Mouse (Mus musculus) bone marrow, adult 2 months (tissue): ENCODE results near the gene Myo1h. TPM values are rescaled to one million over a fixed set of nuclear protein-coding genes. Genes with fewer than 3 reads are reported as not detected.

Experiments
- H3K27ac ChIP-seq: fragments of 200-500 bp; 2 replicates; pipeline ENCODE4 v1.5.1; 2012; ENCODE audit warnings: low read depth, mild to moderate bottlenecking, control low read depth, inconsistent platforms, low read length; ENCODE audit not compliant: control insufficient read depth, poor library complexity, insufficient read depth
- H3K4me1 ChIP-seq: fragments of 200-500 bp; 2 replicates; pipeline ENCODE4 v1.6.1; 2011; ENCODE audit warnings: low read length; ENCODE audit not compliant: control insufficient read depth, insufficient read depth
- H3K4me3 ChIP-seq: fragments of 200-500 bp; replicated peaks from 2 replicates; pipeline ENCODE3; 2011; ENCODE audit warnings: mild to moderate bottlenecking, low read depth, low read length, control low read depth; ENCODE audit not compliant: control insufficient read depth
- CTCF ChIP-seq: fragments of 200-500 bp; IDR thresholded peaks from 2 replicates; pipeline ENCODE4 v1.5.1; 2011; ENCODE audit warnings: low read length, control low read depth; ENCODE audit not compliant: control insufficient read depth, insufficient read depth
- POLR2A ChIP-seq: fragments of 200-500 bp; IDR thresholded peaks from 2 replicates; pipeline ENCODE4 v1.6.1; 2011; ENCODE audit warnings: low read depth, mild to moderate bottlenecking, control low read depth, low read length, borderline replicate concordance; ENCODE audit not compliant: control insufficient read depth
- WGBS: fragments of 180-500 bp; shearing (Covaris S2); methylation state at CpG from one replicate; pipeline ENCODE4 v1.1.7; 2018; 5-methylcytosine and 5-hydroxymethylcytosine counted together
- polyA plus RNA-seq: library from polyadenylated mRNA; stranded (reverse); fragments of >200 nt; gene quantifications from 2 replicates; pipeline ENCODE4 v1.2.4, GENCODE M21; 2011; ENCODE audit warnings: low replicate concordance; ENCODE audit not compliant: missing spikeins, insufficient read depth, insufficient read length

Myo1h gene
- polyA plus RNA-seq, 1 experiment, result 2.1 TPM

DNA sequence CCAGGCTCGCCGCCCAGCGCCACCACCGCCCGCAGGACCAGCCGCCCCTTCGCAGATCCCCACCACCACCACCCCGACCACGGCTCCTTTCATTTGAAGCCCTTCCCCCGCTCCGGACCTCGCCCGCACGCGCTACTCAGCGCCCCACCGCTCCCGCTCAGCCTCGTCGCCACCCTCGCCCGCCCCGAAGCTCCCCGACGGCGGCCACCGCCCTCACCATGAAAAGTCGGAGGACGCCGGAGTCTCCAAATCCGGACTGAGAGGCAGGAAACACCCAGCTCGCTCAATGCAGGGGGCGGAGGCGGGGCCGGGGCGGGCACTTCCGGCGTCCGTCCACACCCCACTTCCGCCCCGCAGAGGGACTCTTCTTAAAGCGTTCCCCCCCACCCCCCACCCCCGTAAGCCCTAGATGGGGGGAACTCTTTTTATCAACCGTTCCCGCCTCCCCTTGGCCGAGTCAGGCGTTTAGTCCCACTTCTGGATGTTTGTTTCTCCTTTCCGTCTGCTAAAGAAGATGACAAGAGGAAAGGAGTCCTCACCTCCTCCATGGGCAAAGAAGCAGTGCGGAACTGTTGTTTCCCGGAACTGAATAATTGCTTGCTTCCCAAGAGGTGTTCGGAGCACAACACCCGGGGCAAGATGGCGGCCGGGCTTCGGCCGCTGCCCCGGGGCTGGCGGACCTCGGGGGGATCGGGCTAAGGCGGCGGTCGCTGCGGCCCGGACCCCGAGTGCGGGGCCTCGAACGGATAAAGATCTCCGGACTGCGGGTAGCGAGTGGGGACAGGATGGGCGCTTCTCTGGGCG is 91.4 kb downstream of the Myo1h start, which contains the start of the genes Kctd10 and Ube3b:
Gene Kctd10, minus strand, starts transcription at position 300 of the 804 bp plus-strand sequence.
Gene Ube3b, plus strand, starts transcription at position 399 of the 804 bp plus-strand sequence.
- 1% methylated on average over 74 of the region's 74 CpGs for WGBS
- H3K4me1 ChIP-seq, result peaks cover 6% of the 10 kb centered on the region
- H3K27ac ChIP-seq, result peak within 1 kb of the TSS; percentile 94
- TF ChIP-seq POLR2A, result peak; percentile 85; the same call in 1 of the 2 replicates
- TF ChIP-seq CTCF, result no peak
- peak within 1 kb of the TSS; percentile 83 for H3K4me3 ChIP-seq

DNA sequence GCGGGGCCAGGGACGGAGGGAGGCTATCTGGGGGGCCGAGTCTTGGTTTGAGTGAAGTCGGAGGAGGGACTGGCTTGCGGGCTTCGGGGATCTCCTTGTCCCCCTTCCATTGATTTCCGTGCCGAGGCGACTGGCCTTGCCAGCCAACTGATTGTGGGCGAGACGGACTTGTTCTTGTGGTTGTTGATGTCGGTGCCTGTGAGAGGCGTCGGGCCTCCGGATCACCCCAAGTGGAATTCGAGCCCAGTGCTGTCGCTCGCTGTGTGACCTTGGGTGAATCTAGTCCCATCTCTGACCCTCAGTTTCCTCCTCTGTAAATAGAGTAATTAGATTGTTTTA is 92.0 kb downstream of the Myo1h start:
- Histone ChIP-seq H3K4me1 (peaks cover 4% of the 10 kb centered on the region), H3K4me3 (peak overlapping the region; percentile 77), H3K27ac (peak overlapping the region; percentile 78)
- no peak for TF ChIP-seq CTCF
- under 1% methylated on average over 18 of the region's 18 CpGs for WGBS

DNA sequence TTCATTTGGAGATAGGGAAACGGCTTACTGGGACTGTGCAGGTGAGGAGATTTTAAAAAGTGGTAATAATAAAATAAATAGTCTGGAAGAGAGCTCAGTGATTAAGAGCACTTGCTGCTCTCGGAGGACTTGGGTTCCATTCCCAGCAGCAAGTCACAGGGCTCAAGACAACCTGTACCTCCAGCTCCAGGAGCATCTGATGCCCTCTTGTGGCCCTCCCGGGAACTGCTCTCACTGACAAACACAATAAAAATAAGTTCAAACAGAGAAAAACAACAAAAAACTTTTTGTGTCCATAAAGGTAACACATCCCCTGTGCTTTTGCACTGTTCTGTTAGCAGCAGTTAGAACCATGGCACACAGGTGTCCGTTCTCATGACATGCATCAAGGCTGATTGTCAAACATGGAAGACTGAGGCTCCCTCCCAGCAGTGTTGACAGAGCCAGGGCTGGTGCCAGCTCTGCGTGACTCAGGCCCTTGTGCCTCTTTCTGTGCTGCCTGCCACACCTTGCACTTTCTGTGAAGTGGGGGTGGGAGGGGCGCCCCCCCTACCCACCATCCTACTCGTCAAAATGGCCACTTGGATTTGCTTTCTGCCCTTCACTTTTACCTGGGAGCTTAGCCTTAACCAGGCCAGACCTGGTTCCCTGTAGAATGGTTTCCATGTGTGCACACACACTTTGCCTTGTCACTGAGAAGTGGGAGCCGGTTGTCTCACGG is 94.4 kb downstream of the Myo1h start:
- Histone ChIP-seq H3K4me3 (no peak overlapping the region), H3K27ac (no peak overlapping the region), H3K4me1 (peaks cover 1% of the 10 kb centered on the region; the same call in 1 of the 2 replicates)
- WGBS, result 78% methylated on average over 9 of the region's 9 CpGs
- no peak for TF ChIP-seq POLR2A
- TF ChIP-seq CTCF, result peak; percentile 85

DNA sequence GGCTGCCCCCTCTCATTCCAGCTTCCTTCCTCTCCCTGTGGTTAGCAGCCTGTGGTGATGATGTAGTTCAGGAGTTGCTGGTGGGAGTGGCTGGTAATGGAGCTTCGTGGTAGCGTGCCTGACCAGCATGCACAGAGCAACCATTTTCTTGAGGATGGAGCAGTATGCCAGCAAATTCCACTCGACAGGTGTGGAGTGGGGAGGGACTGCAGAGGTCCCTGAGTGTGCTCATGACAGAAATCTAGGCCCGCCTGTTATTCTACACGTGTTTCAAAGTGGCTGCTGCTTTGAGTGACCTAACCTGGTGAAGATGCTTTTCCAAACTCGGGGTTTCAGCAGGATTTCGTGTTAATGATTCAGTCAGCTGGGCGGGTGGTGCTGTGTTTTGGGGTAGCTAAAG is 95.5 kb downstream of the Myo1h start:
- TF ChIP-seq POLR2A (no peak), CTCF (no peak)
- Histone ChIP-seq H3K27ac (no peak overlapping the region), H3K4me3 (no peak overlapping the region), H3K4me1 (peaks cover 1% of the 10 kb centered on the region; the same call in 1 of the 2 replicates)
- WGBS, result 81% methylated on average over 8 of the region's 8 CpGs

DNA sequence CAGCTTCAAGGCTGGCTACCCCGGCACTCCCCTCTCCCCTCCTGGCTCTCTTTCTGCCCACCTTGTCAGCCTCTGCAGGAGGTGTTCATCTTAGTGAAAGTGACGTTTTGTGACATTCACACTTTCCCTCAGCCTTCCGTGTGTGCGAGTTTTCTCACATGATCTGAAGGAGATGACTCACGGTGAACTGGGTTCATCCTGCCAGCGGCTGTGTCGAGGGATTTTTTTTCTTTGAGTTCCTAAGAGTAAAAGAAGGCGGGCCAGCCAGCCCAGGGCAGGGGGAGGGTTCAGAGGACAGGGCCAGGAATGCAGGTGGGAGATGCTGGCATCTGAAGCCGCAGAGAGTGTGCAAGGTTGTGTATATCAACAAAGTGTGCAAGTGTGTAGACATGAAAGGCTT is 104.2 kb downstream of the Myo1h start:
- Histone ChIP-seq H3K4me3 (no peak overlapping the region), H3K27ac (no peak overlapping the region), H3K4me1 (no peaks in the 10 kb centered on the region)
- 89% methylated on average over 9 of the region's 9 CpGs for WGBS
- TF ChIP-seq POLR2A (no peak), CTCF (no peak)

DNA sequence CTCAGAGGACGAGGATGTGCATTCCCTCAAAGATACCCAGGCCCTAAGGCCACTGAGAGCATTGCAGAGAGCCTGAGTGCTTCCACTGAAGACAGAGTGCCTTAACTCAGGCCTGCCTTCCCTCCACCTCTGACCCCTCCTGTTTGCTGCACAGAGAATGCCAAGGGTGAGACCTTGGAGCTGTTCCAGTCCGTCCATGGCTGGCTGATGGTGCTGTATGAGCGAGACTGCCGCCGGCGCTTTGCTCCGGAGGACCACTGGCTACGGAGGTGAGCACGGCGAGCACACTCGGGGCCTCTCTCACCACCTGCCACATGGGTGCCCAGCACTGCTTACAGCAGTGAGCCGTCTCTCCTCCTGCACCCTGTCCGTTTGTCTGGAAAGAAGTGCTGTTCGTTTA is 117.6 kb downstream of the Myo1h start:
- TF ChIP-seq CTCF, result no peak
- TF ChIP-seq POLR2A, result no peak
- WGBS, result 91% methylated on average over 14 of the region's 14 CpGs
- H3K27ac ChIP-seq, result no peak overlapping the region

DNA sequence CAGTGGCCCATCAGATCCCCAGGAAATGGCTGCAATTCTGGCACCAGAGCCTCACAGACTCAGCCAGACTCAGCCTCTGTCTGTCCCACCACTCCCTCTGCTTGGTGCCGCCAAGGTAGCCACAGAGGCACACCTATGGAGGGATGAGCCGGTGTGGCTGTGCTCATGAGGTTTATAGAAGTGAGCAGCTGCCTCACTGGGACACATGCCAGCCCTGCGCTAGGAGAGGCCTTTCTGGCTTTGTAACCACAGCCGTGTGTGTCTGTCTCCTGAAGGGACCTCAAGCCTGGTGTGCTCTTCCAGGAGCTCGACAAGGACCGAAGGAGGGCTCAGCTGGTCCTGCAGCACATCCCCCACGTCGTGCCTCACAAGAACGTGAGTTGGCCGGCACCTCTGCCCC is 118.3 kb downstream of the Myo1h start:
- no peak overlapping the region for H3K27ac ChIP-seq
- no peak overlapping the region for H3K4me3 ChIP-seq
- 87% methylated on average over 10 of the region's 10 CpGs for WGBS
- TF ChIP-seq POLR2A (no peak), CTCF (no peak)
- H3K4me1 ChIP-seq, result no peaks in the 10 kb centered on the region

More for the DNA sequence above, 117.6 kb downstream of the Myo1h start:
- no peak overlapping the region for H3K4me3 ChIP-seq
- H3K4me1 ChIP-seq, result no peaks in the 10 kb centered on the region

DNA sequence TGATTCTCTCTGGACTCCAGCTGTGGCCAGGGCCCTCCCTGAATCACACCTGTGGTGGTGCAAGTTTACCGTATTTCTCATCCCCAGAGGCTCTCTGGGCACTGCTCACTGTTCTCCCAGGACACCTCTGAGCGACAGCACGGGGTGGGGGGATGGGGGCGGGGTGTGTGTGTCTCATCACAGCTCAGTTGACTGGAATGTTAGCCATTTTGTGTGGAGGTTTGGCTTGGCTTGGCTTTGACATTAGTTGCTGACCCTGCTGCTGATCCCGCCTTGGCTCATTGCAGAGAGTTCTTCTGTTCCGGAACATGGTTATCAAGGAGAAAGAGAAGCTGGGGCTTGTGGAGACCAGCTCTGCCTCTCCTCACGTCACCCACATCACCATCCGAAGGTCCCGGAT is 118.8 kb downstream of the Myo1h start:
- H3K4me1 ChIP-seq, result no peaks in the 10 kb centered on the region
- no peak overlapping the region for H3K4me3 ChIP-seq
- 91% methylated on average over 9 of the region's 9 CpGs for WGBS
- TF ChIP-seq POLR2A, result no peak
- no peak for TF ChIP-seq CTCF
- no peak overlapping the region for H3K27ac ChIP-seq
